Mouse (Mus musculus) left cerebral cortex, adult 8-10 months (tissue): ENCODE measurements around the gene Mob3b. TPM values are rescaled to one million over a fixed set of nuclear protein-coding genes. Genes with fewer than 3 reads are reported as not detected.

ENCODE experiments used
- DNase-seq, 2 experiments: peaks; one replicate each; pipeline ENCODE4 v3.0.0; 2022; ENCODE audit warnings: low spot score in 2 of 2
- total RNA-seq, 4 experiments: library from RNA; stranded (reverse); gene quantifications; 2 replicates each; pipeline ENCODE4 v1.2.4; 2022

The Mob3b gene
- total RNA-seq, 4 experiments from 2014 or later, result 6.3 to 8.9 (median 7.7) TPM

- no peak for DNase-seq
These were observed 92.0 kb downstream of the Mob3b start for GRCm38 (mm10) chr4:35065075-35065838.

- DNase-seq, result no peak
These were observed 94.1 kb downstream of the Mob3b start for GRCm38 (mm10) chr4:35063146-35063719.

- no peak for DNase-seq
These were observed 96.3 kb downstream of the Mob3b start for GRCm38 (mm10) chr4:35060964-35061363.

- DNase-seq, result no peak
These were observed 96.9 kb downstream of the Mob3b start for GRCm38 (mm10) chr4:35060401-35060800.

GRCm38 (mm10) chr4:35054362-35054761, 102.9 kb downstream of the Mob3b start:
- DNase-seq, result no peak

- DNase-seq, result no peak
These were observed 104.9 kb downstream of the Mob3b start for GRCm38 (mm10) chr4:35052174-35052942.

- no peak for DNase-seq
These were observed 106.1 kb downstream of the Mob3b start for GRCm38 (mm10) chr4:35051152-35051551.

- DNase-seq, result no peak
These were observed 107.6 kb downstream of the Mob3b start for GRCm38 (mm10) chr4:35049742-35050058.

- no peak for DNase-seq
These were observed 108.1 kb downstream of the Mob3b start for GRCm38 (mm10) chr4:35049036-35049741.

- no peak for DNase-seq
These were observed 116.4 kb downstream of the Mob3b start for GRCm38 (mm10) chr4:35040896-35041295.

GRCm38 (mm10) chr4:35040306-35040705, 117.0 kb downstream of the Mob3b start:
- no peak for DNase-seq

GRCm38 (mm10) chr4:35037824-35038223, 119.5 kb downstream of the Mob3b start:
- no peak for DNase-seq

GRCm38 (mm10) chr4:35034504-35035290, 122.6 kb downstream of the Mob3b start:
- DNase-seq, result no peak

- no peak for DNase-seq
These were observed 124.5 kb downstream of the Mob3b start for GRCm38 (mm10) chr4:35032758-35033157.

GRCm38 (mm10) chr4:35031623-35032022, 125.7 kb downstream of the Mob3b start:
- no peak for DNase-seq

- DNase-seq, result peak in 1 of 2 experiments; percentile 23
These were observed 126.1 kb downstream of the Mob3b start for GRCm38 (mm10) chr4:35031141-35031540.

GRCm38 (mm10) chr4:35018416-35018815, 138.9 kb downstream of the Mob3b start:
- DNase-seq, result no peak

GRCm38 (mm10) chr4:35012401-35013307, 144.6 kb downstream of the Mob3b start:
- DNase-seq, result no peak

- DNase-seq, result no peak
These were observed 150.6 kb downstream of the Mob3b start for GRCm38 (mm10) chr4:35006541-35007260.
